Mouse (Mus musculus) neural tube, embryonic 13.5 days (tissue): Measurements from ENCODE around the gene Tfam. TPM values are rescaled to one million over a fixed set of nuclear protein-coding genes. Genes with fewer than 3 reads are reported as not detected.

Source experiments
- ATAC-seq: fragments of 200-750 bp; cut with Nextera tagmentation; 2 replicates; pipeline ENCODE4 v1.8.0; 2017; ENCODE audit warnings: low read depth, mild to moderate bottlenecking, moderate TSS enrichment, moderate library complexity
- H3K27ac ChIP-seq: fragments of 300-500 bp; sonication (generic); replicated peaks from 2 replicates; pipeline ENCODE4 v1.5.1; 2015; ENCODE audit warnings: moderate library complexity, mild to moderate bottlenecking, inconsistent platforms
- H3K27me3 ChIP-seq: fragments of 300-500 bp; sonication (generic); 2 replicates; pipeline ENCODE4 v1.6.1; 2015; ENCODE audit warnings: mild to moderate bottlenecking, inconsistent platforms
- H3K36me3 ChIP-seq: fragments of 300-500 bp; sonication (generic); 2 replicates; pipeline ENCODE4 v1.6.1; 2015; ENCODE audit warnings: mild to moderate bottlenecking, inconsistent platforms
- H3K4me1 ChIP-seq: fragments of 300-500 bp; sonication (generic); replicated peaks from 2 replicates; pipeline ENCODE4 v1.6.1; 2015; ENCODE audit warnings: inconsistent platforms
- H3K4me2 ChIP-seq: fragments of 300-500 bp; sonication (generic); 2 replicates; pipeline ENCODE4 v1.6.1; 2015; ENCODE audit warnings: inconsistent platforms, mild to moderate bottlenecking, moderate library complexity
- H3K4me3 ChIP-seq: fragments of 300-500 bp; sonication (generic); 2 replicates; pipeline ENCODE4 v1.5.1; 2015; ENCODE audit warnings: mild to moderate bottlenecking, inconsistent platforms
- H3K9ac ChIP-seq: fragments of 300-500 bp; sonication (generic); 2 replicates; pipeline ENCODE4 v1.6.1; 2015; ENCODE audit warnings: moderate library complexity, mild to moderate bottlenecking, inconsistent platforms
- H3K9me3 ChIP-seq: fragments of 300-500 bp; sonication (generic); 2 replicates; pipeline ENCODE4 v1.6.1; 2016; ENCODE audit warnings: inconsistent platforms
- WGBS: fragments of 180-500 bp; shearing (Covaris S2); methylation state at CpG from one replicate; pipeline ENCODE4 v1.1.7; 2015; 5-methylcytosine and 5-hydroxymethylcytosine counted together
- polyA plus RNA-seq: library from polyadenylated mRNA; unstranded; fragments of >200 nt; fragmentation: Nextera tagmentation; extraction: Ambion mirVana; gene quantifications from 2 replicates; pipeline ENCODE4 v1.2.1, GENCODE M21; 2015

Tfam gene
- polyA plus RNA-seq, 1 experiment from 2014 or later = 56.6 TPM

- no peak for ATAC-seq
- Histone ChIP-seq H3K4me1 (no peaks in the 10 kb centered on the region), H3K27me3 (no peaks in the 10 kb centered on the region), H3K9me3 (no peaks in the 10 kb centered on the region), H3K36me3 (peaks cover 27% of the 10 kb centered on the region), H3K4me2 (no peak overlapping the region), H3K27ac (no peak overlapping the region), H3K4me3 (no peak overlapping the region), H3K9ac (no peak overlapping the region)
- 82% methylated on average over 5 of the region's 5 CpGs for WGBS
Measured at GRCm38 (mm10) chr10:71252421-71252820, 14.3 kb upstream of the Tfam start.

GRCm38 (mm10) chr10:71251846-71252245 is 13.8 kb upstream of the Tfam start:
- 91% methylated on average over 5 of the region's 5 CpGs for WGBS
- no peak overlapping the region for H3K9ac ChIP-seq
- no peak for ATAC-seq

GRCm38 (mm10) chr10:71251256-71251655 is 13.2 kb upstream of the Tfam start:
- no peak overlapping the region for H3K27ac ChIP-seq
- no peak overlapping the region for H3K9ac ChIP-seq
- whole genome bisulfite sequencing = 90% methylated on average over 5 of the region's 5 CpGs
- H3K27me3 ChIP-seq = no peaks in the 10 kb centered on the region
- peaks cover 19% of the 10 kb centered on the region for H3K36me3 ChIP-seq
- no peaks in the 10 kb centered on the region for H3K9me3 ChIP-seq
- no peak for ATAC-seq
- no peak overlapping the region for H3K4me2 ChIP-seq
- H3K4me3 ChIP-seq = no peak overlapping the region
- no peaks in the 10 kb centered on the region for H3K4me1 ChIP-seq

More at GRCm38 (mm10) chr10:71251846-71252245, 13.8 kb upstream of the Tfam start:
- Histone ChIP-seq H3K9me3 (no peaks in the 10 kb centered on the region), H3K4me2 (no peak overlapping the region), H3K27me3 (no peaks in the 10 kb centered on the region), H3K4me1 (no peaks in the 10 kb centered on the region), H3K36me3 (peaks cover 23% of the 10 kb centered on the region), H3K4me3 (no peak overlapping the region), H3K27ac (no peak overlapping the region)

- H3K27ac ChIP-seq = no peak overlapping the region
- no peak for ATAC-seq
- H3K9ac ChIP-seq = no peak overlapping the region
- H3K36me3 ChIP-seq = peaks cover 12% of the 10 kb centered on the region
- H3K4me1 ChIP-seq = no peaks in the 10 kb centered on the region
- no peak overlapping the region for H3K4me3 ChIP-seq
- 82% methylated on average over 17 of the region's 17 CpGs for WGBS
- H3K27me3 ChIP-seq = no peaks in the 10 kb centered on the region
- no peaks in the 10 kb centered on the region for H3K9me3 ChIP-seq
- H3K4me2 ChIP-seq = no peak overlapping the region
Measured at GRCm38 (mm10) chr10:71250472-71250871, 12.4 kb upstream of the Tfam start.

GRCm38 (mm10) chr10:71249086-71249880 is 11.2 kb upstream of the Tfam start:
- WGBS = 85% methylated on average over 10 of the region's 10 CpGs
- no peak overlapping the region for H3K4me2 ChIP-seq
- no peak overlapping the region for H3K4me3 ChIP-seq
- no peaks in the 10 kb centered on the region for H3K4me1 ChIP-seq
- no peaks in the 10 kb centered on the region for H3K9me3 ChIP-seq
- no peak overlapping the region for H3K27ac ChIP-seq
- no peak overlapping the region for H3K9ac ChIP-seq
- ATAC-seq = no peak
- H3K36me3 ChIP-seq = peaks cover 2% of the 10 kb centered on the region
- no peaks in the 10 kb centered on the region for H3K27me3 ChIP-seq

- H3K4me1 ChIP-seq = no peaks in the 10 kb centered on the region
- H3K4me2 ChIP-seq = no peak overlapping the region
- no peaks in the 10 kb centered on the region for H3K36me3 ChIP-seq
- no peak overlapping the region for H3K27ac ChIP-seq
- H3K27me3 ChIP-seq = no peaks in the 10 kb centered on the region
- no peaks in the 10 kb centered on the region for H3K9me3 ChIP-seq
- H3K9ac ChIP-seq = no peak overlapping the region
- ATAC-seq = no peak
- no peak overlapping the region for H3K4me3 ChIP-seq
- 33% methylated on average over 7 of the region's 7 CpGs for WGBS
Measured at GRCm38 (mm10) chr10:71246956-71247355, 8.9 kb upstream of the Tfam start.

- 70% methylated on average over 6 of the region's 6 CpGs for WGBS
- Histone ChIP-seq H3K4me1 (peaks cover 20% of the 10 kb centered on the region), H3K36me3 (peaks cover 8% of the 10 kb centered on the region), H3K9me3 (no peaks in the 10 kb centered on the region), H3K4me2 (no peak overlapping the region), H3K27me3 (no peaks in the 10 kb centered on the region), H3K4me3 (no peak overlapping the region), H3K27ac (no peak overlapping the region), H3K9ac (no peak overlapping the region)
- no peak for ATAC-seq
Measured at GRCm38 (mm10) chr10:71239479-71240120, 1.5 kb upstream of the Tfam start.

GRCm38 (mm10) chr10:71237516-71238239 is 402 bp downstream of the Tfam start:
- peak; percentile 98 for ATAC-seq
- peak overlapping the region; percentile 89 for H3K9ac ChIP-seq
- WGBS = under 1% methylated on average over 68 of the region's 68 CpGs
- H3K27ac ChIP-seq = peak overlapping the region; percentile 75
- no peaks in the 10 kb centered on the region for H3K9me3 ChIP-seq
- H3K4me1 ChIP-seq = peaks cover 20% of the 10 kb centered on the region
- peaks cover 26% of the 10 kb centered on the region for H3K36me3 ChIP-seq
- peak overlapping the region; percentile 95 for H3K4me3 ChIP-seq
- H3K27me3 ChIP-seq = no peaks in the 10 kb centered on the region
- H3K4me2 ChIP-seq = peak overlapping the region; percentile 95

- peaks cover 54% of the 10 kb centered on the region for H3K36me3 ChIP-seq
- ATAC-seq = no peak
- H3K4me1 ChIP-seq = peaks cover 20% of the 10 kb centered on the region
- H3K4me3 ChIP-seq = no peak overlapping the region
- H3K9me3 ChIP-seq = no peaks in the 10 kb centered on the region
- no peak overlapping the region for H3K27ac ChIP-seq
- no peaks in the 10 kb centered on the region for H3K27me3 ChIP-seq
- H3K4me2 ChIP-seq = no peak overlapping the region
- 98% methylated on average over 8 of the region's 8 CpGs for WGBS
- H3K9ac ChIP-seq = no peak overlapping the region
Measured at GRCm38 (mm10) chr10:71234071-71234470, 4.0 kb downstream of the Tfam start.

GRCm38 (mm10) chr10:71225894-71226293 is 12.2 kb downstream of the Tfam start:
- H3K9ac ChIP-seq = no peak overlapping the region
- H3K27me3 ChIP-seq = no peaks in the 10 kb centered on the region
- ATAC-seq = peak; percentile 62; the same call in 1 of the 2 replicates
- no peak overlapping the region for H3K4me3 ChIP-seq
- 0 out of 2 replicates have a peak, but pooled peaks cover 4% of the 10 kb centered on the region for H3K4me1 ChIP-seq
- H3K9me3 ChIP-seq = no peaks in the 10 kb centered on the region
- peaks cover 70% of the 10 kb centered on the region for H3K36me3 ChIP-seq
- no peak overlapping the region for H3K4me2 ChIP-seq
- 47% methylated on average over 7 of the region's 7 CpGs for WGBS
- no peak overlapping the region for H3K27ac ChIP-seq

GRCm38 (mm10) chr10:71223101-71223500 is 15.0 kb downstream of the Tfam start:
- 46% methylated on average over 5 of the region's 5 CpGs for WGBS
- H3K4me2 ChIP-seq = no peak overlapping the region
- peak overlapping the region; percentile 35; the same call in 1 of the 2 replicates for H3K27ac ChIP-seq
- no peaks in the 10 kb centered on the region for H3K9me3 ChIP-seq
- 0 out of 2 replicates have a peak, but pooled peaks cover 7% of the 10 kb centered on the region for H3K4me1 ChIP-seq
- no peaks in the 10 kb centered on the region for H3K27me3 ChIP-seq
- H3K36me3 ChIP-seq = peaks cover 46% of the 10 kb centered on the region
- H3K9ac ChIP-seq = no peak overlapping the region
- H3K4me3 ChIP-seq = no peak overlapping the region
- no peak for ATAC-seq

GRCm38 (mm10) chr10:71222639-71223038 is 15.4 kb downstream of the Tfam start:
- peak overlapping the region; percentile 35; the same call in 1 of the 2 replicates for H3K27ac ChIP-seq
- 0 out of 2 replicates have a peak, but pooled peaks cover 7% of the 10 kb centered on the region for H3K4me1 ChIP-seq
- H3K36me3 ChIP-seq = peaks cover 43% of the 10 kb centered on the region
- H3K9me3 ChIP-seq = no peaks in the 10 kb centered on the region
- ATAC-seq = peak; percentile 76
- no peak overlapping the region for H3K9ac ChIP-seq
- no peak overlapping the region for H3K4me2 ChIP-seq
- no peaks in the 10 kb centered on the region for H3K27me3 ChIP-seq
- no peak overlapping the region for H3K4me3 ChIP-seq
- 41% methylated on average over 2 of the region's 2 CpGs for WGBS
